Mouse (Mus musculus) liver, embryonic 15.5 days (tissue): ENCODE results near the gene Sugp1. TPM values are rescaled to one million over a fixed set of nuclear protein-coding genes. Genes with fewer than 3 reads are reported as not detected.
"Not testable (repeated sequence)": the region's sequence is repeated elsewhere in the genome, so short reads cannot be mapped to it uniquely, and the experiment has no call there.

ENCODE experiments used
- ATAC-seq: fragments of 200-750 bp; cut with Nextera tagmentation; 2 replicates; pipeline ENCODE4 v1.8.0; 2017; ENCODE audit warnings: moderate number of reproducible peaks, mild to moderate bottlenecking, moderate library complexity; ENCODE audit not compliant: insufficient read depth
- H3K27ac ChIP-seq: fragments of 300-500 bp; sonication (generic); replicated peaks from 2 replicates; pipeline ENCODE4 v1.5.1; 2015; ENCODE audit warnings: mild to moderate bottlenecking, inconsistent platforms
- H3K27me3 ChIP-seq: fragments of 300-500 bp; sonication (generic); 2 replicates; pipeline ENCODE4 v1.6.1; 2015; ENCODE audit warnings: mild to moderate bottlenecking, inconsistent platforms
- H3K36me3 ChIP-seq: fragments of 300-500 bp; sonication (generic); replicated peaks from 2 replicates; pipeline ENCODE4 v1.6.1; 2015; ENCODE audit warnings: moderate library complexity, mild to moderate bottlenecking, inconsistent platforms
- H3K4me1 ChIP-seq: fragments of 300-500 bp; sonication (generic); replicated peaks from 2 replicates; pipeline ENCODE4 v1.6.1; 2015; ENCODE audit warnings: inconsistent platforms
- H3K4me2 ChIP-seq: fragments of 300-500 bp; sonication (generic); 2 replicates; pipeline ENCODE4 v1.6.1; 2015; ENCODE audit warnings: moderate library complexity, mild to moderate bottlenecking, inconsistent platforms
- H3K4me3 ChIP-seq: fragments of 300-500 bp; sonication (generic); replicated peaks from 2 replicates; pipeline ENCODE4 v1.5.1; 2015; ENCODE audit warnings: mild to moderate bottlenecking, inconsistent platforms
- H3K9ac ChIP-seq: fragments of 300-500 bp; sonication (generic); 2 replicates; pipeline ENCODE4 v1.6.1; 2015; ENCODE audit warnings: moderate library complexity, mild to moderate bottlenecking, inconsistent platforms
- H3K9me3 ChIP-seq: fragments of 300-500 bp; sonication (generic); replicated peaks from 2 replicates; pipeline ENCODE4 v1.6.1; 2016; ENCODE audit warnings: inconsistent platforms
- WGBS: fragments of 180-500 bp; shearing (Covaris S2); methylation state at CpG from one replicate; pipeline ENCODE4 v1.1.7; 2015; ENCODE audit warnings: mixed read lengths; ENCODE audit not compliant: insufficient replicate concordance; 5-methylcytosine and 5-hydroxymethylcytosine counted together
- polyA plus RNA-seq: library from polyadenylated mRNA; unstranded; fragments of >200 nt; fragmentation: Nextera tagmentation; extraction: Ambion mirVana; gene quantifications from 2 replicates; pipeline ENCODE4 v1.2.1, GENCODE M21; 2015

Gene Sugp1
- polyA plus RNA-seq, 1 experiment from 2014 or later = 15.3 TPM

GRCm38 (mm10) chr8:70004345-70004744, 38.3 kb upstream of the Sugp1 start:
- no peak for ATAC-seq
- Histone ChIP-seq H3K4me2 (no peak overlapping the region), H3K27me3 (no peaks in the 10 kb centered on the region), H3K9ac (no peak overlapping the region), H3K36me3 (no peaks in the 10 kb centered on the region), H3K27ac (no peak overlapping the region), H3K4me3 (no peak overlapping the region), H3K4me1 (peaks cover 34% of the 10 kb centered on the region), H3K9me3 (no peaks in the 10 kb centered on the region)

GRCm38 (mm10) chr8:70005178-70005577, 37.4 kb upstream of the Sugp1 start:
- no peak for ATAC-seq
- Histone ChIP-seq H3K9me3 (no peaks in the 10 kb centered on the region), H3K9ac (no peak overlapping the region), H3K4me1 (peaks cover 34% of the 10 kb centered on the region), H3K27me3 (no peaks in the 10 kb centered on the region), H3K4me2 (no peak overlapping the region), H3K36me3 (no peaks in the 10 kb centered on the region), H3K4me3 (no peak overlapping the region), H3K27ac (no peak overlapping the region)
- WGBS = 26% methylated on average over 2 of the region's 2 CpGs

GRCm38 (mm10) chr8:70010796-70011195, 31.8 kb upstream of the Sugp1 start:
- WGBS = 78% methylated on average over 14 of the region's 14 CpGs
- not testable (repeated sequence) for H3K9me3 ChIP-seq, ATAC-seq, H3K4me2 ChIP-seq, H3K27me3 ChIP-seq, H3K4me3 ChIP-seq, H3K36me3 ChIP-seq, H3K27ac ChIP-seq, H3K4me1 ChIP-seq, H3K9ac ChIP-seq

GRCm38 (mm10) chr8:70012350-70012749, 30.3 kb upstream of the Sugp1 start:
- Histone ChIP-seq H3K27me3 (no peaks in the 10 kb centered on the region), H3K9me3 (no peaks in the 10 kb centered on the region), H3K9ac (no peak overlapping the region), H3K4me3 (no peak overlapping the region), H3K4me1 (peaks cover 4% of the 10 kb centered on the region; the same call in 1 of the 2 replicates), H3K27ac (no peak overlapping the region), H3K4me2 (no peak overlapping the region), H3K36me3 (peaks cover 12% of the 10 kb centered on the region)
- 52% methylated on average over 3 of the region's 3 CpGs for whole genome bisulfite sequencing
- ATAC-seq = no peak

- Histone ChIP-seq H3K9me3 (no peaks in the 10 kb centered on the region), H3K4me3 (no peak overlapping the region), H3K4me1 (peaks cover 4% of the 10 kb centered on the region; the same call in 1 of the 2 replicates), H3K27me3 (no peaks in the 10 kb centered on the region), H3K27ac (no peak overlapping the region), H3K36me3 (peaks cover 16% of the 10 kb centered on the region), H3K9ac (no peak overlapping the region), H3K4me2 (no peak overlapping the region)
- 69% methylated on average over 1 of the region's 1 CpGs for WGBS
- ATAC-seq = no peak
These were observed 29.9 kb upstream of the Sugp1 start for GRCm38 (mm10) chr8:70012763-70013162.

GRCm38 (mm10) chr8:70015017-70015416, 27.6 kb upstream of the Sugp1 start:
- no peaks in the 10 kb centered on the region for H3K9me3 ChIP-seq
- no peaks in the 10 kb centered on the region for H3K4me1 ChIP-seq
- no peak overlapping the region for H3K9ac ChIP-seq
- WGBS = 53% methylated on average over 1 of the region's 1 CpGs
- no peaks in the 10 kb centered on the region for H3K27me3 ChIP-seq
- no peak overlapping the region for H3K4me3 ChIP-seq
- H3K36me3 ChIP-seq = peaks cover 39% of the 10 kb centered on the region
- H3K4me2 ChIP-seq = no peak overlapping the region
- ATAC-seq = no peak
- no peak overlapping the region for H3K27ac ChIP-seq

GRCm38 (mm10) chr8:70023596-70023995, 19.0 kb upstream of the Sugp1 start:
- no peak for ATAC-seq
- 68% methylated on average over 8 of the region's 8 CpGs for WGBS
- no peaks in the 10 kb centered on the region for H3K27me3 ChIP-seq
- H3K36me3 ChIP-seq = peaks cover 100% of the 10 kb centered on the region
- H3K9me3 ChIP-seq = no peaks in the 10 kb centered on the region
- 0 out of 2 replicates have a peak, but pooled peaks cover 2% of the 10 kb centered on the region for H3K4me1 ChIP-seq
- H3K4me2 ChIP-seq = no peak overlapping the region
- no peak overlapping the region for H3K9ac ChIP-seq
- H3K27ac ChIP-seq = no peak overlapping the region
- no peak overlapping the region for H3K4me3 ChIP-seq

GRCm38 (mm10) chr8:70026151-70026550, 16.5 kb upstream of the Sugp1 start:
- Histone ChIP-seq H3K9ac (no peak overlapping the region), H3K4me2 (no peak overlapping the region), H3K36me3 (peaks cover 100% of the 10 kb centered on the region), H3K4me3 (no peak overlapping the region), H3K27ac (no peak overlapping the region), H3K9me3 (no peaks in the 10 kb centered on the region), H3K4me1 (0 out of 2 replicates have a peak, but pooled peaks cover 2% of the 10 kb centered on the region), H3K27me3 (no peaks in the 10 kb centered on the region)
- no peak for ATAC-seq
- WGBS = 79% methylated on average over 2 of the region's 2 CpGs

GRCm38 (mm10) chr8:70030255-70030654, 12.4 kb upstream of the Sugp1 start:
- no peak overlapping the region for H3K9ac ChIP-seq
- no peak overlapping the region for H3K4me3 ChIP-seq
- H3K9me3 ChIP-seq = no peaks in the 10 kb centered on the region
- 0 out of 2 replicates have a peak, but pooled peaks cover 2% of the 10 kb centered on the region for H3K4me1 ChIP-seq
- no peaks in the 10 kb centered on the region for H3K27me3 ChIP-seq
- H3K4me2 ChIP-seq = no peak overlapping the region
- WGBS = 88% methylated on average over 1 of the region's 1 CpGs
- H3K27ac ChIP-seq = no peak overlapping the region
- peaks cover 85% of the 10 kb centered on the region for H3K36me3 ChIP-seq
- no peak for ATAC-seq

GRCm38 (mm10) chr8:70037994-70038393, 4.6 kb upstream of the Sugp1 start:
- Histone ChIP-seq H3K9me3 (no peaks in the 10 kb centered on the region), H3K4me2 (peak overlapping the region; percentile 45), H3K4me1 (peaks cover 56% of the 10 kb centered on the region), H3K9ac (no peak overlapping the region), H3K36me3 (peaks cover 37% of the 10 kb centered on the region), H3K27ac (peak overlapping the region; percentile 81), H3K4me3 (no peak overlapping the region), H3K27me3 (no peaks in the 10 kb centered on the region)
- ATAC-seq = peak; percentile 40
- 49% methylated on average over 1 of the region's 1 CpGs for WGBS

- WGBS = under 1% methylated on average over 47 of the region's 47 CpGs
- Histone ChIP-seq H3K4me3 (peak overlapping the region; percentile 99), H3K4me1 (peaks cover 65% of the 10 kb centered on the region), H3K9ac (peak overlapping the region; percentile 97), H3K27ac (peak overlapping the region; percentile 89), H3K4me2 (peak overlapping the region; percentile 94), H3K9me3 (no peaks in the 10 kb centered on the region), H3K27me3 (no peaks in the 10 kb centered on the region), H3K36me3 (peaks cover 13% of the 10 kb centered on the region; the same call in 1 of the 2 replicates)
- ATAC-seq = peak; percentile 47
These were observed 597 bp upstream of the Sugp1 start for GRCm38 (mm10) chr8:70041885-70042546.

- Histone ChIP-seq H3K36me3 (peaks cover 16% of the 10 kb centered on the region; the same call in 1 of the 2 replicates), H3K27me3 (no peaks in the 10 kb centered on the region), H3K27ac (no peak overlapping the region), H3K4me2 (peak overlapping the region; percentile 94), H3K4me1 (peaks cover 46% of the 10 kb centered on the region), H3K9ac (peak overlapping the region; percentile 97; the same call in 1 of the 2 replicates), H3K4me3 (peak overlapping the region; percentile 99), H3K9me3 (no peaks in the 10 kb centered on the region)
- WGBS = 71% methylated on average over 5 of the region's 5 CpGs
- no peak for ATAC-seq
These were observed 1.4 kb downstream of the Sugp1 start for GRCm38 (mm10) chr8:70043996-70044395.
